Mouse (Mus musculus) adrenal gland, adult 8-10 months (tissue): ENCODE data around the gene Vamp5. TPM values are rescaled to one million over a fixed set of nuclear protein-coding genes. Genes with fewer than 3 reads are reported as not detected.

Source experiments
- DNase-seq: peaks from one replicate; pipeline ENCODE4 v3.0.0; 2022
- total RNA-seq, 4 experiments: library from RNA; stranded (reverse); gene quantifications; 2 replicates each; pipeline ENCODE4 v1.2.4; 2022

Gene Vamp5
- total RNA-seq, 4 experiments from 2014 or later: 37.2 to 56.4 (median 40.4) TPM

- DNase-seq: no peak
Observed at GRCm38 (mm10) chr6:72344396-72345073, 35.7 kb downstream of the Vamp5 start.

- DNase-seq: no peak
Observed at GRCm38 (mm10) chr6:72340481-72340880, 39.8 kb downstream of the Vamp5 start.

- DNase-seq: no peak
Observed at GRCm38 (mm10) chr6:72333111-72333510, 47.2 kb downstream of the Vamp5 start.

- no peak for DNase-seq
Observed at GRCm38 (mm10) chr6:72330133-72330532, 50.1 kb downstream of the Vamp5 start.

- DNase-seq: no peak
Observed at GRCm38 (mm10) chr6:72329019-72329418, 51.2 kb downstream of the Vamp5 start.

GRCm38 (mm10) chr6:72326274-72326673 lies 54.0 kb downstream of the Vamp5 start:
- DNase-seq: no peak

- no peak for DNase-seq
Observed at GRCm38 (mm10) chr6:72323786-72324508, 56.3 kb downstream of the Vamp5 start.

GRCm38 (mm10) chr6:72322936-72323335 lies 57.3 kb downstream of the Vamp5 start:
- no peak for DNase-seq

- DNase-seq: no peak
Observed at GRCm38 (mm10) chr6:72319019-72319418, 61.2 kb downstream of the Vamp5 start.

Other genes starting within 250 kb of the Vamp5 start
- 1 to 10 TPM; 1.8 to 3.9 (median 2.2) TPM for gene Atoh8, start 144.9 kb downstream of the Vamp5 start, total RNA-seq
- not detected for gene Sftpb, start 75.9 kb downstream of the Vamp5 start, total RNA-seq
- gene Usp39, start 35.3 kb downstream of the Vamp5 start, total RNA-seq: 10 to 100 TPM; 31.1 to 39.0 (median 34.4) TPM
- 10 to 100 TPM; 23.9 to 36.8 (median 29.1) TPM for gene 0610030E20Rik, start 33.2 kb downstream of the Vamp5 start, total RNA-seq
- gene Tmem150a, start 25.0 kb downstream of the Vamp5 start, total RNA-seq: 10 to 100 TPM; 20.0 to 37.7 (median 28.2) TPM
- gene Rnf181, start 13.5 kb downstream of the Vamp5 start, total RNA-seq: 100 to 1,000 TPM; 330 to 558 (median 451) TPM
- 100 to 1,000 TPM; 142 to 179 (median 157) TPM for gene Vamp8, start 10.2 kb upstream of the Vamp5 start, total RNA-seq
- gene Ggcx, start 33.8 kb upstream of the Vamp5 start, total RNA-seq: 10 to 100 TPM; 58.6 to 91.3 (median 75.3) TPM
- 100 to 1,000 TPM; 191 to 262 (median 238) TPM for gene Mat2a, start 59.1 kb upstream of the Vamp5 start, total RNA-seq
- under 1 TPM; 0.43 to 0.52 (median 0.47) TPM for gene Sh2d6, start 141.2 kb upstream of the Vamp5 start, total RNA-seq
- 100 to 1,000 TPM in 1 of 4 experiments, 10 to 100 TPM in 3; 49.1 to 110 (median 82.0) TPM for gene Capg, start 163.9 kb upstream of the Vamp5 start, total RNA-seq
- 10 to 100 TPM; 19.9 to 35.5 (median 25.5) TPM for gene Elmod3, start 217.9 kb upstream of the Vamp5 start, total RNA-seq
- 100 to 1,000 TPM; 269 to 371 (median 318) TPM for gene Retsat, start 218.0 kb upstream of the Vamp5 start, total RNA-seq
- gene Tgoln1, start 236.5 kb upstream of the Vamp5 start, total RNA-seq: 100 to 1,000 TPM; 238 to 271 (median 258) TPM